Mouse (Mus musculus) stomach, embryonic 14.5 days (tissue): ENCODE results near the gene Rabgap1l. TPM values are rescaled to one million over a fixed set of nuclear protein-coding genes. Genes with fewer than 3 reads are reported as not detected.
A peak's percentile ranks its signal among the peaks of the same experiment; 100 is the strongest.

ENCODE experiments used
- ATAC-seq: fragments of 200-750 bp; cut with Nextera tagmentation; 2 replicates; pipeline ENCODE4 v1.8.0; 2017; ENCODE audit warnings: low read depth, moderate TSS enrichment; ENCODE audit not compliant: insufficient number of reproducible peaks, insufficient read depth, low FRiP score
- H3K27ac ChIP-seq: fragments of 300-500 bp; sonication (generic); 2 replicates; pipeline ENCODE4 v1.5.1; 2014; ENCODE audit warnings: mild to moderate bottlenecking, low read length, moderate library complexity, mixed read lengths
- H3K27me3 ChIP-seq: fragments of 300-500 bp; sonication (generic); 2 replicates; pipeline ENCODE4 v1.6.1; 2014; ENCODE audit warnings: low read length, control low read depth, mixed read lengths; ENCODE audit not compliant: control insufficient read depth, insufficient read depth
- H3K36me3 ChIP-seq: fragments of 300-500 bp; sonication (generic); 2 replicates; pipeline ENCODE4 v1.6.1; 2014; ENCODE audit warnings: mild to moderate bottlenecking, control low read depth, low read length, moderate library complexity, mixed read lengths; ENCODE audit not compliant: control insufficient read depth, insufficient read depth
- H3K4me1 ChIP-seq: fragments of 300-500 bp; sonication (generic); 2 replicates; pipeline ENCODE4 v1.6.1; 2014; ENCODE audit warnings: low read length, control low read depth, mixed read lengths; ENCODE audit not compliant: control insufficient read depth, insufficient read depth
- H3K4me2 ChIP-seq: fragments of 300-500 bp; sonication (generic); replicated peaks from 2 replicates; pipeline ENCODE4 v1.6.1; 2014; ENCODE audit warnings: low read depth, low read length, control low read depth
- H3K4me3 ChIP-seq: fragments of 300-500 bp; sonication (generic); 2 replicates; pipeline ENCODE4 v1.5.1; 2014; ENCODE audit warnings: low read depth, low read length, control low read depth
- H3K9ac ChIP-seq: fragments of 300-500 bp; sonication (generic); replicated peaks from 2 replicates; pipeline ENCODE4 v1.6.1; 2014; ENCODE audit warnings: low read depth, mild to moderate bottlenecking, control low read depth, low read length, moderate library complexity, mixed read lengths
- H3K9me3 ChIP-seq: fragments of 300-500 bp; sonication (generic); 2 replicates; pipeline ENCODE4 v1.6.1; 2016; ENCODE audit warnings: low read depth, low read length, control low read depth; ENCODE audit not compliant: control insufficient read depth
- WGBS: fragments of 180-500 bp; shearing (Covaris S2); extraction: QIAGEN DNeasy Blood & Tissue Kit; methylation state at CpG from one replicate; pipeline ENCODE4 v1.1.7; 2014; 5-methylcytosine and 5-hydroxymethylcytosine counted together
- polyA plus RNA-seq: library from polyadenylated mRNA; unstranded; fragments of >200 nt; fragmentation: Nextera tagmentation; extraction: Ambion mirVana; gene quantifications from 2 replicates; pipeline ENCODE4 v1.2.1, GENCODE M21; 2014

Rabgap1l gene
- polyA plus RNA-seq, 1 experiment from 2014 or later, result 26.7 TPM

DNA sequence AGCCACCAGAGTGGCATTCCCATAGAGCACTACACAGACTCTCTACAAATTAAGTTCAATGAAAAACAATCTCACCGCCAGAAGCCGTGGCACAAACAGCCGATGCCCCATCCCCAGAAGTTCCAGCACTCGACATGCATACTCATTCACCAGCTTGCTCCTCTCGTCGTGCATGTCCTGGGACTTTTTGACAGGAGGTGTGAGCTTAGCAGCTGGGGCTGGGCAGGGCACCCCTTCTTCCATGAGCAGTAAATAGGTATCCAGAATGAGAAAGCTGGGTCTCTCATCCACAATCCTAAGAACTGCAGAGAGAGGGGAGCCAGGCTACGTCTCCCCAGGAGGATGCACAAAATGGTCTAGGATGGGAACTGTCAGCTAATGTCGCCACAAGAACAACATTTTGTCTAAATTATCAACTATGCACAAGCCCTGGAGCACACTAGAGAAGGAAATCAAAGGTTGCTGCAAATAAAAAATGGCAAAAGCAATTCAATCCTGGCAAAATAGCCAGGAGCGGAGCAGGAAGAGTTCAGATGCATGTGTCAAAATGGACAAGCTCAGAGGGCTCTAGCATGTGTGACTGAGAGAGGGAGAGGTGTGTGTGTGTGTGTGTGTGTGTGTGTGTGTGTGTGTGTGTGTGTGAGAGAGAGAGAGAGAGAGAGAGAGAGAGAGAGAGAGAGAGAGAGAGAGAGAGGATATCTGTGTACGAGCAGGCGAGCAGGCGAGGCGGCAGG lies 441.7 kb downstream of the Rabgap1l start:
- no peak overlapping the region for H3K27ac ChIP-seq
- no peak for ATAC-seq
- H3K4me2 ChIP-seq, result peak overlapping the region; percentile 69
- WGBS, result 24% methylated on average over 13 of the region's 13 CpGs
- H3K4me3 ChIP-seq, result peak overlapping the region; percentile 31
- no peaks in the 10 kb centered on the region for H3K9me3 ChIP-seq
- H3K9ac ChIP-seq, result peak overlapping the region; percentile 21; the same call in 1 of the 2 replicates
- H3K4me1 ChIP-seq, result 0 out of 2 replicates have a peak, but pooled peaks cover 5% of the 10 kb centered on the region
- H3K27me3 ChIP-seq, result no peaks in the 10 kb centered on the region
- H3K36me3 ChIP-seq, result no peaks in the 10 kb centered on the region

DNA sequence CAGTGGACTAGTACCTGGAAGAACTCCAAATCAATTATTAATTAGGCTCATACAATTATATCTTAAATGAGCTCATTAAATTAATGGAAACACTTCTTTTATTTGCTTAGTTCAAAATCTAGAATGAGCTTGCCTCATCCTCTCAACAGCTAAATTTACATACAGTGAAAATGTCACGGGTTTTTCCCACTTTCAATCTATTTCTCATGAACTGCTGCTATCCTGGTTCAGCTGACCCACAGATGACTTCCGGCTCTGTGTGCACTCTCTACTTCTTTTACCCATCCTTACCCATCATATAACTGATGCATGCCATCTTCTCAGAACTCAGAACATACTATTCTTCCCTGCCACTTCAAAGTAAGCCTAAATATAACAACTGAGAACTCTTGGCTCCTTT lies 452.4 kb downstream of the Rabgap1l start:
- H3K9me3 ChIP-seq, result no peaks in the 10 kb centered on the region
- no peak overlapping the region for H3K27ac ChIP-seq
- no peak overlapping the region for H3K9ac ChIP-seq
- no peak for ATAC-seq
- no peaks in the 10 kb centered on the region for H3K36me3 ChIP-seq
- WGBS, result 72% methylated on average over 2 of the region's 2 CpGs
- H3K4me1 ChIP-seq, result no peaks in the 10 kb centered on the region
- no peak overlapping the region for H3K4me2 ChIP-seq
- no peaks in the 10 kb centered on the region for H3K27me3 ChIP-seq
- H3K4me3 ChIP-seq, result no peak overlapping the region

DNA sequence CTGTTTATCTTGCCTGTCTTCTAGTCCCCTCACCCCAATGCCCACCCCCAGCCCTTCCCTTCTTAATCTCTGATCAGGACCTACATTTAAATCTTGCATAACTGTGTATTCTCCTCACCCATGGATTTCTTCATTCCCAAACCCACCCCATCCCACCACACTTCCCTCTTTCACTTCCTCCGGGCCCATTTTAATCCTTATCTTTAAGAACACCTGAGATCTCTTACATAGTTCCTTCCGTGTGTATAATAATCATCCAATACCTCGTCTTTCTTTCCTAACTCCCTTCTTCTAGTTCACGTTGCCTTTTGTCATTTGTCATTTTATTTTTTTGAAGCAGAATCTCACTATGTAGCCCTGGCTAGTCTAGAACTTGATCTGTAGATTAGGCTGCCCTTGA lies 453.6 kb downstream of the Rabgap1l start:
- Histone ChIP-seq H3K4me1 (no peaks in the 10 kb centered on the region), H3K27ac (no peak overlapping the region), H3K9ac (no peak overlapping the region), H3K4me2 (no peak overlapping the region), H3K36me3 (no peaks in the 10 kb centered on the region), H3K9me3 (no peaks in the 10 kb centered on the region), H3K27me3 (no peaks in the 10 kb centered on the region), H3K4me3 (no peak overlapping the region)
- 74% methylated on average over 4 of the region's 4 CpGs for WGBS
- ATAC-seq, result no peak

GRCm38 (mm10) chr1:160334791-160335190 lies 458.2 kb downstream of the Rabgap1l start:
- Histone ChIP-seq H3K27ac (no peak overlapping the region), H3K36me3 (no peaks in the 10 kb centered on the region), H3K9ac (no peak overlapping the region), H3K4me2 (no peak overlapping the region), H3K27me3 (no peaks in the 10 kb centered on the region), H3K9me3 (no peaks in the 10 kb centered on the region), H3K4me3 (no peak overlapping the region), H3K4me1 (no peaks in the 10 kb centered on the region)
- ATAC-seq, result no peak
- 79% methylated on average over 4 of the region's 4 CpGs for WGBS

DNA sequence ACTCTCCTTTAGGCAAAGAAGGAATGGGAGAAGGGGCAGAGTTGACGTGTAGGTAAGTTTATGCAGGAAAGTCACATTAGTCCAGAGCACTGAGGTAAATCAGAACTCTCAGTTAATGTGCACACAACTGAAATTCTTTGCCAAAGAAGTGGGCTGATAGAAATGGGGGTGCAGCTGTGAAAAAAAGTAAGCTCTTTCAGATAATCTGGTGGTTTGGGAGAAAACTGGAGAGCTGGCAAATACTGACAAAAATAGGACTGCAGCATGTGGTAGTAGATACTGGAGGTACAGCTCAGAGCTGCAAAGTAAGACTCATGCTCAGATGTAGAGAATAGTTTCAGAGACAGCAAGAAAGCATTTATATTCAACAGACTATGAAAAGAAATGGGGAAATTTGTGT lies 462.2 kb downstream of the Rabgap1l start:
- Histone ChIP-seq H3K36me3 (no peaks in the 10 kb centered on the region), H3K27me3 (no peaks in the 10 kb centered on the region), H3K9ac (no peak overlapping the region), H3K4me3 (no peak overlapping the region), H3K4me2 (no peak overlapping the region), H3K9me3 (no peaks in the 10 kb centered on the region), H3K4me1 (no peaks in the 10 kb centered on the region), H3K27ac (no peak overlapping the region)
- 65% methylated on average over 1 of the region's 1 CpGs for WGBS
- no peak for ATAC-seq

- Histone ChIP-seq H3K27ac (no peak overlapping the region), H3K4me2 (no peak overlapping the region), H3K27me3 (no peaks in the 10 kb centered on the region), H3K4me3 (no peak overlapping the region), H3K9me3 (no peaks in the 10 kb centered on the region), H3K36me3 (no peaks in the 10 kb centered on the region), H3K9ac (no peak overlapping the region), H3K4me1 (no peaks in the 10 kb centered on the region)
- ATAC-seq, result no peak
- 49% methylated on average over 2 of the region's 2 CpGs for WGBS
Measured at GRCm38 (mm10) chr1:160330222-160330621, 462.8 kb downstream of the Rabgap1l start.

GRCm38 (mm10) chr1:160329788-160330187 lies 463.2 kb downstream of the Rabgap1l start:
- ATAC-seq, result no peak
- 68% methylated on average over 7 of the region's 7 CpGs for WGBS
- H3K36me3 ChIP-seq, result no peaks in the 10 kb centered on the region
- no peaks in the 10 kb centered on the region for H3K4me1 ChIP-seq
- no peak overlapping the region for H3K4me2 ChIP-seq
- no peaks in the 10 kb centered on the region for H3K27me3 ChIP-seq
- no peaks in the 10 kb centered on the region for H3K9me3 ChIP-seq
- no peak overlapping the region for H3K4me3 ChIP-seq
- no peak overlapping the region for H3K27ac ChIP-seq
- no peak overlapping the region for H3K9ac ChIP-seq

GRCm38 (mm10) chr1:160327531-160327930 lies 465.5 kb downstream of the Rabgap1l start:
- no peak overlapping the region for H3K4me3 ChIP-seq
- ATAC-seq, result no peak
- WGBS, result 56% methylated on average over 1 of the region's 1 CpGs

GRCm38 (mm10) chr1:160325542-160325941 lies 467.5 kb downstream of the Rabgap1l start:
- no peak overlapping the region for H3K4me2 ChIP-seq
- no peak overlapping the region for H3K4me3 ChIP-seq
- H3K9me3 ChIP-seq, result no peaks in the 10 kb centered on the region
- H3K27ac ChIP-seq, result no peak overlapping the region
- no peaks in the 10 kb centered on the region for H3K4me1 ChIP-seq
- WGBS, result 39% methylated on average over 5 of the region's 5 CpGs
- ATAC-seq, result peak; percentile 53; the same call in 1 of the 2 replicates
- no peaks in the 10 kb centered on the region for H3K36me3 ChIP-seq
- no peaks in the 10 kb centered on the region for H3K27me3 ChIP-seq
- H3K9ac ChIP-seq, result no peak overlapping the region

More at GRCm38 (mm10) chr1:160327531-160327930, 465.5 kb downstream of the Rabgap1l start:
- no peaks in the 10 kb centered on the region for H3K36me3 ChIP-seq
- no peaks in the 10 kb centered on the region for H3K27me3 ChIP-seq
- no peaks in the 10 kb centered on the region for H3K4me1 ChIP-seq
- no peak overlapping the region for H3K9ac ChIP-seq
- H3K4me2 ChIP-seq, result no peak overlapping the region
- H3K27ac ChIP-seq, result no peak overlapping the region
- no peaks in the 10 kb centered on the region for H3K9me3 ChIP-seq
